Mouse (Mus musculus): ENCODE results near the gene Shoc2. TPM values are rescaled to one million over a fixed set of nuclear protein-coding genes. Genes with fewer than 3 reads are reported as not detected.
"Not testable (repeated sequence)": the region's sequence is repeated elsewhere in the genome, so short reads cannot be mapped to it uniquely, and the experiment has no call there.

Gene Shoc2
- polyA plus RNA-seq, 1 experiment from 2014 or later: 30.9 TPM

DNA sequence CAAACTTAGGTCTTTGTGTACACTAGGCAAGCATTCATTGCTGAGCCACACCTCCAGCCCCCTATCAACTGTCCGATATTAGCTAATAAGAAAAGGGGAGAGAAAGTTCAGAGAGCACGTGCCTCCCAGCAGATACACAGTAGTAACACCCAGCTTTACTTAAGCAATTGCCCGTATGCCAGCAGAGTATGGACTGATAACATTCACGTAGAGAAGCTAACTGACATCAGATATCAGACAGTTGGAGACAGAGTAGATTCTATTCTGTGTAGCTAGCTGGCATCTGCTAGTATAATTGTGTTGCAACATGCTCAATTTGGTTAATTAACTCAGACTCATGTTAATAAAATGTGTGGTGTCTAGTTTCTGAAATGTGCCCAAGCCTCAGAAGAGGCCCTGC is 3.0 kb upstream of the Shoc2 start:
- 67% methylated on average over 4 of the region's 4 CpGs for WGBS
- Histone ChIP-seq H3K9me3 (no peaks in the 10 kb centered on the region), H3K4me3 (no peak overlapping the region), H3K4me1 (peaks cover 19% of the 10 kb centered on the region), H3K4me2 (no peak overlapping the region), H3K27me3 (replicated peaks) (no peaks in the 10 kb centered on the region), H3K9ac (no peak overlapping the region), H3K36me3 (peaks cover 14% of the 10 kb centered on the region), H3K27ac (replicated peaks) (no peak overlapping the region)
- no peak for ATAC-seq (ENCODE audit: extremely low read depth, insufficient number of reproducible peaks, low FRiP score, low TSS enrichment)

DNA sequence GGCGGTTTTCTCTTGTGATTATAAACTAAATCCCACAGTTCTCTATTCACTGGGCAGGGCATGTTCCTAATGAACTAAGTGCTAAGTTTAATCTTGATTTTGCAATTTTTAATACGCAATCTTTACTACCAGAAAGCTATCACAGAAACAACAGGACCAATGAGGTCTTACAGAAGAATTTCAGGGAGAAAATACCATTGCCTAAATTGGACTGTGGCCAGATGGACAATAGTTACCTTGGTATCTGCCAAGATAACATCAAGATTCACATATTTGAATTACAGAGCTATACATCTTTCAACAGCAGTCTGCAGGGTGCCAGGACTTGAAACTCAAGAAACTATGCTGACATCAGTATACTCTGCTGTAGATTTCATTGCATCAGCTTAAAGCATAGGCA is 1.8 kb upstream of the Shoc2 start:
- no peak for ATAC-seq (ENCODE audit: extremely low read depth, insufficient number of reproducible peaks, low FRiP score, low TSS enrichment)
- Histone ChIP-seq H3K9me3 (no peaks in the 10 kb centered on the region), H3K36me3 (peaks cover 11% of the 10 kb centered on the region), H3K4me3 (no peak overlapping the region), H3K27ac (replicated peaks) (no peak overlapping the region), H3K9ac (0 out of 2 replicates have a peak overlapping the region, but pooled peaks have one; percentile 24), H3K27me3 (replicated peaks) (no peaks in the 10 kb centered on the region), H3K4me2 (peak overlapping the region; percentile 72), H3K4me1 (peaks cover 27% of the 10 kb centered on the region)
- WGBS: 90% methylated on average over 2 of the region's 2 CpGs

DNA sequence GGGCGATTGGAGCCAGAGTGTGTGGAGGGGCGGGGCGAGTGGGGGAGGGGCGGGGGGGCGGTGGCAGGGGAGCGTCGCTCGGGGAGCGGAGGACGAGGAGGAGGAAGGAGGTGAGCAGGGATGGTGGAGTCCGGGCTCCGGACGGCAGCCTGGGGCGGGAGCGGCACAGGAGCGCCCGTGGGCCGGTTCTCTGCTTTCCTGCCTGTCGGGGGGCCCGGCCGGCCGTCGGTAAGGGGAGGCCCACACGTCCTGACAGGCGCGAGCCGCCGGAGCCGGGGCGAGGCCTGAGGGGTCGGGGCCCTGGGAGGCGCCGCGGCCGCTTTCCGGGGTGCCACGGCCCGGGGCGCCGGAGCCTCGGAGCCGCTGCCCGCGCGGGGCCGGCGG is 672 bp downstream of the Shoc2 start:
- Histone ChIP-seq H3K27me3 (replicated peaks) (no peaks in the 10 kb centered on the region), H3K4me1 (peaks cover 27% of the 10 kb centered on the region), H3K4me2 (peak overlapping the region; percentile 80), H3K4me3 (peak overlapping the region; percentile 97), H3K9me3 (no peaks in the 10 kb centered on the region), H3K27ac (replicated peaks) (peak overlapping the region; percentile 98), H3K9ac (peak overlapping the region; percentile 99), H3K36me3 (no peaks in the 10 kb centered on the region)
- ATAC-seq (ENCODE audit: extremely low read depth, insufficient number of reproducible peaks, low FRiP score, low TSS enrichment): peak; percentile 14
- WGBS: under 1% methylated on average over 32 of the region's 47 CpGs

GRCm38 (mm10) chr19:53945171-53946042 is 1.3 kb downstream of the Shoc2 start:
- H3K9me3 ChIP-seq: no peaks in the 10 kb centered on the region
- ATAC-seq (ENCODE audit: extremely low read depth, insufficient number of reproducible peaks, low FRiP score, low TSS enrichment): peak; percentile 25; the same call in 1 of the 2 replicates
- H3K4me3 ChIP-seq: peak overlapping the region; percentile 97
- no peaks in the 10 kb centered on the region for H3K27me3 ChIP-seq (replicated peaks)
- peaks cover 27% of the 10 kb centered on the region for H3K4me1 ChIP-seq
- H3K36me3 ChIP-seq: no peaks in the 10 kb centered on the region
- peak overlapping the region; percentile 99 for H3K9ac ChIP-seq
- WGBS: under 1% methylated on average over 53 of the region's 69 CpGs
- H3K4me2 ChIP-seq: peak overlapping the region; percentile 80
- peak overlapping the region; percentile 98 for H3K27ac ChIP-seq (replicated peaks)

GRCm38 (mm10) chr19:53957513-53957912 is 13.4 kb downstream of the Shoc2 start:
- peaks cover 9% of the 10 kb centered on the region for H3K4me1 ChIP-seq

GRCm38 (mm10) chr19:53962511-53962910 is 18.4 kb downstream of the Shoc2 start:
- Histone ChIP-seq H3K27ac (replicated peaks) (no peak overlapping the region), H3K4me2 (no peak overlapping the region), H3K36me3 (no peaks in the 10 kb centered on the region), H3K4me3 (no peak overlapping the region), H3K27me3 (replicated peaks) (no peaks in the 10 kb centered on the region), H3K9ac (no peak overlapping the region), H3K9me3 (no peaks in the 10 kb centered on the region), H3K4me1 (peaks cover 6% of the 10 kb centered on the region; the same call in 1 of the 2 replicates)
- no peak for ATAC-seq (ENCODE audit: extremely low read depth, insufficient number of reproducible peaks, low FRiP score, low TSS enrichment)
- 89% methylated on average over 4 of the region's 4 CpGs for WGBS

More at GRCm38 (mm10) chr19:53957513-53957912, 13.4 kb downstream of the Shoc2 start:
- Histone ChIP-seq H3K27ac (replicated peaks) (no peak overlapping the region), H3K9ac (no peak overlapping the region), H3K9me3 (no peaks in the 10 kb centered on the region), H3K4me2 (no peak overlapping the region), H3K4me3 (no peak overlapping the region), H3K36me3 (no peaks in the 10 kb centered on the region), H3K27me3 (replicated peaks) (no peaks in the 10 kb centered on the region)
- no peak for ATAC-seq (ENCODE audit: extremely low read depth, insufficient number of reproducible peaks, low FRiP score, low TSS enrichment)
- WGBS: 94% methylated on average over 2 of the region's 2 CpGs

DNA sequence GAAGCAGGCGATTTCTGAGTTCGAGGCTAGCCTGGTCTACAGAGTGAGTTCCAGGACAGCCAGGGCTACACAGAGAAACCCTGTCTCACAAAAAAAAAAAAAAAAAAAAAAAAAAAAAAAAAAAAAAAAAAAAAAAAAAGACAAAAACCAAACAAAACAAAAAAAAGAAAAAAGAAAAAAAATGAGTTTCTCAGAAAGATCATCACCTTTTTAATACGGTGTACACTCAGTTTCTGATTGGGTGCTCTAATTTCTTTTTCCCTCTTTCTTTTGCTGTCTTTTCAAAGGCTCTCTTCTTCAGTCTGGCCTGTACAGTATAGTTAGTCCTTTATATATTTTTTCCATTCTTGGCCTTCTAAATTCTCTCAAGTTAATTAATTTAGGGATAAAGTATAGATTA is 20.2 kb downstream of the Shoc2 start:
- H3K9ac ChIP-seq; H3K27me3 ChIP-seq (replicated peaks); ATAC-seq (ENCODE audit: extremely low read depth, insufficient number of reproducible peaks, low FRiP score, low TSS enrichment); H3K4me2 ChIP-seq; H3K27ac ChIP-seq (replicated peaks); H3K4me1 ChIP-seq; H3K9me3 ChIP-seq; H3K36me3 ChIP-seq; H3K4me3 ChIP-seq: not testable (repeated sequence)
- 87% methylated on average over 3 of the region's 3 CpGs for WGBS

GRCm38 (mm10) chr19:53964910-53965633 is 21.0 kb downstream of the Shoc2 start:
- Histone ChIP-seq H3K27me3 (replicated peaks) (no peaks in the 10 kb centered on the region), H3K36me3 (no peaks in the 10 kb centered on the region), H3K4me2 (no peak overlapping the region), H3K9me3 (no peaks in the 10 kb centered on the region), H3K4me3 (no peak overlapping the region), H3K9ac (no peak overlapping the region), H3K27ac (replicated peaks) (no peak overlapping the region), H3K4me1 (peaks cover 6% of the 10 kb centered on the region; the same call in 1 of the 2 replicates)
- WGBS: 73% methylated on average over 10 of the region's 10 CpGs
- ATAC-seq (ENCODE audit: extremely low read depth, insufficient number of reproducible peaks, low FRiP score, low TSS enrichment): no peak

DNA sequence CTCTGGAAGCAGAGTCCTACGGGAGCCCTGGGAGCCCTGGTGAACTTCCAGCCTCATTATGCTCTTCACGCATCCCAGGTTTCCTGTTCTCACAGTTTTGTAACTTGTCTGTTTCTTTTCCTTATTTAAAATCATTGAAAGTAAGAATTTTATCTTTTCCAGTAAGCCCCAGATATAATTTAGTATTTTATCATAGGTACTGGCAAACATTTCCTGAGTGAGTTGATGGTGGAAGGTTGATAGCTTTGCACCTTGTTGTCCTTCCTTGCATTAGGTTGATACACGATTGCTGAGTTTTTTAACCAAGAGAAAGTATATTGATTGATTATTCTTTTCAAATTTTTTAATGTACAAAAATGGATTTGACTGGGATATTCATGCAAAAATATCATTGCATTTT is 25.1 kb downstream of the Shoc2 start:
- peaks cover 17% of the 10 kb centered on the region for H3K4me1 ChIP-seq
- no peak overlapping the region for H3K4me2 ChIP-seq
- no peaks in the 10 kb centered on the region for H3K27me3 ChIP-seq (replicated peaks)
- no peak for ATAC-seq (ENCODE audit: extremely low read depth, insufficient number of reproducible peaks, low FRiP score, low TSS enrichment)
- no peak overlapping the region for H3K27ac ChIP-seq (replicated peaks)
- 80% methylated on average over 3 of the region's 3 CpGs for WGBS
- H3K9me3 ChIP-seq: no peaks in the 10 kb centered on the region
- no peak overlapping the region for H3K4me3 ChIP-seq
- no peaks in the 10 kb centered on the region for H3K36me3 ChIP-seq
- H3K9ac ChIP-seq: no peak overlapping the region

DNA sequence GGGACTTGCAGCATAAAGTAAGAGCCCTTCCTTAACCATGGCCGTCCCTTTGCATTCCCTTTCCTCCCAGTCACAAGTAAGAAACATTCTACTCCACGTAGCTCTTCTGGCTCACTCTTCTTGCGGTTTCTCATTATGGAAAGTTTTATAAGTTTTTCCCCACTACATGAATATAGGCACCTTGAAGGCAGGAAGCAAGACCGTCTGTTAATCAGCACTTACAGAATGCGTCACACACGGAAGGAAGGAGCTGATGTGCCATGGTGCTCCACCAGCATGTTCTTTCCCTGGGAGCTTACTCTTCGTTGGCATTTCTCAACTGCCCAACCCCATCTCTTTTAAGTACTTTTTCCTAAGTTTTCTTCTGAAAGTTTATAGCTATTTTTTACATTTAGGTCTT is 27.8 kb downstream of the Shoc2 start:
- Histone ChIP-seq H3K27ac (replicated peaks) (peak overlapping the region; percentile 16; the same call in 1 of the 2 replicates), H3K4me2 (no peak overlapping the region), H3K9me3 (no peaks in the 10 kb centered on the region), H3K36me3 (peaks cover 6% of the 10 kb centered on the region), H3K4me3 (no peak overlapping the region), H3K4me1 (peaks cover 11% of the 10 kb centered on the region), H3K27me3 (replicated peaks) (no peaks in the 10 kb centered on the region), H3K9ac (no peak overlapping the region)
- 62% methylated on average over 7 of the region's 7 CpGs for WGBS
- ATAC-seq (ENCODE audit: extremely low read depth, insufficient number of reproducible peaks, low FRiP score, low TSS enrichment): no peak

DNA sequence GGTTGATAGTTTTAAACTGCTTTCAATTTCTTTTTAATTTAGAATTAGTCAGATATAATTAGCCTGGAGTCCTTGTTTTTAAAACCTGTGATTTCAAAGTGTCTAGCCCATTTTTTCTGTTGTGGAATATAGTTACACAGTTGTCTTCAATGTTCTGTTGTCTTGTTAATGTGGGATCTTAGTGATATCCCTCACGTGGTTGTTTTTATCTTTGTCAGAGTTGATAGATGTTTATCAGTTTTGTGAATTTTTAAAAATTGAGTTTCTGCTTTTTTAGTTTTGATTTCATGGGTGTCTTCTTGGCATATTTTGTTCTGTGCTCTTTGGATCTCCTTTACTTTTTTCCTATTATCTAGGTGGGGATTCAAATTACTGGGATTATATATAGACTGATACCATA is 29.6 kb downstream of the Shoc2 start:
- Histone ChIP-seq H3K4me3 (no peak overlapping the region), H3K27me3 (replicated peaks) (no peaks in the 10 kb centered on the region), H3K9ac (no peak overlapping the region), H3K27ac (replicated peaks) (no peak overlapping the region), H3K9me3 (no peaks in the 10 kb centered on the region), H3K4me2 (no peak overlapping the region), H3K4me1 (peaks cover 11% of the 10 kb centered on the region), H3K36me3 (peaks cover 10% of the 10 kb centered on the region)
- 66% methylated on average over 1 of the region's 1 CpGs for WGBS
- no peak for ATAC-seq (ENCODE audit: extremely low read depth, insufficient number of reproducible peaks, low FRiP score, low TSS enrichment)

All from heart, embryonic 13.5 days (tissue).